Mouse (Mus musculus): ENCODE data around the gene Ascl5.
A peak's percentile ranks its signal among the peaks of the same experiment; 100 is the strongest.

Gene Ascl5

GRCm38 (mm10) chr1:136051465-136051864, 861 bp downstream of the Ascl5 start:
- peak; percentile 81 to 83 for DNase-seq

- DNase-seq: no peak
These were observed 1.9 kb downstream of the Ascl5 start, which contains the start of gene Cacna1s for GRCm38 (mm10) chr1:136052547-136052946. Cacna1s (plus strand) TSS chr1:136052750.

DNA sequence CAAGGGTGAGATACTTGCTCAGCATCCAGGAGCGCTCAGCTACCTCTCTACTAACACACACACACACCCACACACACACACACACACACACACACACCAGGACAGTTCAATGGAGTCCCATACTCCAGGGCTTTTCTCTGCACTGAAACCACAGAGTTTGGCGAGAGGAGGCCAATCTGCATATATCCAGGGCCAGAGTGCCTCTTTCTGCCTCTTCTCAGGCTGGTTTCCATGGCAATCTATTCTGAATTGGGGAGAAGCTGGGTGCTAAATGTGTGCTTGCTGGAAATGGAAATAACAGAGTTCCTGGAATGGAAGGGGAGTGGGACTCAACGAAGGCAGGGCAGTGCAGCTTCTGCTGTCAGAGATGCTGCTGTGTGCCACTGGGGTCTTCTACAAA, 5.2 kb downstream of the Ascl5 start:
- DNase-seq: no peak

DNA sequence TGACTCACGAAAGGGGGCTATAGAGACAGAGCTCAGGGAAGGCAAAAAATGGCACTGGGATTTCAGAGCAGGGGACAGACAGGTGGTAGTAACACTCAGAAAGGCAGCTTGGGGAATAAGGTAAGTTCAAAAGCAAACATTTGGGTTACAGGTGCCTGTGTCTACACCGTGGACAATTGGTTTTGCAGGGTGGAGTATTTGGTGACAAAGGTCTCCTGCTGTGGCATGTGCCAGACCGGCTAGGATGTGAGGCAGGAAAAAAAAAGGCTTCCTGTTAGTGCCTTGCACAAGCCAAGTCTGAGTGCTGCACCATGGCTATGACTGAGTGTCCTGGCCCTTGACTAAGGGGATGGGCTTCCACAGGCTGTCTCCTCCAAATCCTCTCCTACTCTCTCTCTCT, 8.0 kb downstream of the Ascl5 start:
- no peak for DNase-seq

GRCm38 (mm10) chr1:136061041-136061789, 10.6 kb downstream of the Ascl5 start:
- DNase-seq: peak; percentile 66 to 87

GRCm38 (mm10) chr1:136061790-136062141, 11.2 kb downstream of the Ascl5 start:
- DNase-seq: no peak

DNA sequence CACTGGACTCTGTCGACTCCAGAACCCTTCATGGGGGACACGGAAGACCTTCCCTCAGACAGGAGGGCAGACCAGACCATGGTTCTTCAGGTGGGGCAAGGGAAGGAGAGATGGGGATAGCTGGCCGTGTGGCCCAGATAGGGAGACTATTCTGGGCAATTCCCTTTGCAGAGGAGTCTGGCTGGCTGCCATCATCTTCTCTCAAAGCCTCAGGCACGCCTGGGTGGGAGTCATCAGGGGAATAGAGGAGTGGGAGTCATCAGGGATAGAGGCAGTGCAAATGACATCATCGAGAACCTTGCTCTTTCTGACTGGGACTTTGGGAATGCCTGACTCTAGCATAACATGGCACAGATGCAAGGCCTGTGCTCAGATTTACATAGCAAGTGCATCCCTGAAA, 13.4 kb downstream of the Ascl5 start:
- no peak for DNase-seq

DNA sequence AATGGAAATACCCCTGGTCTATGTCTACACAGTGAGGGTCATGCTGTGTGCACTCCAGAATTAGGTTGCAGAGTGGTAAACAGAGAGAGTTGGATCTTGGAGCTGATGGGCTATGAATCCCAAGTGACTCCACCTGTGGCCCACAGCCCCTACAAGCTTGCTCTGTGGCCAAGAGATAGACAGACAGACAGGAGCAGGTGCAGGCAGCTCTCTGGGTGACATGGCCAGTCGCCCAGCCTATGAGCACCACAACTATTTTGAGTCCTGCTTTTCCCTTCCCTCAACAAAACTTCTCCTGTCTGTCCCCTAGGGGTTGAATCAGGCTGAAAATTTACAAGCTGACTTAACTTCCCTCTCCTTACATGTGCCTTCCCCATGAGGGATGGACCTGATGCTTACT, 16.0 kb downstream of the Ascl5 start:
- DNase-seq: no peak

GRCm38 (mm10) chr1:136067579-136067978, 17.0 kb downstream of the Ascl5 start:
- DNase-seq: no peak

GRCm38 (mm10) chr1:136076086-136076485, 25.5 kb downstream of the Ascl5 start:
- peak; percentile 61 to 74 for DNase-seq

DNA sequence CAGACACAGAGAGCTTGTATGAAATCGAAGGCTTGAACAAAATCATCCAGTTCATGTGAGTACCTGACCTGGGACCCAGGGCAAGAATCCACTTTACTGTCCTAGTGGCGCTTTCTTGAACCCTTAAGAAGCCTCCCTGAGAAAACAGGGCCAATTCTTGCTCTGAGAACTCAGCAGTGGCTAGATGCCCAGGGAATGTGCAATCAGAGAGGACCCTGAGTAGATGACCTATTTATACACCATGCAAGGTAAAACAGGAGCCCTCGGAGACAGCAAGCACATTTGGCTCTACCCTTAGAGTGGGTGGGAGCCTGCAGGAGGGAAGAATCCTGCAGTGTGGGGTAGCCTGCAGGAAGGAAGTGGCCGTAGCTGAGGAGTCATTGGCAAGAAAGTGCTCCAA, 27.1 kb downstream of the Ascl5 start:
- DNase-seq: no peak

DNA sequence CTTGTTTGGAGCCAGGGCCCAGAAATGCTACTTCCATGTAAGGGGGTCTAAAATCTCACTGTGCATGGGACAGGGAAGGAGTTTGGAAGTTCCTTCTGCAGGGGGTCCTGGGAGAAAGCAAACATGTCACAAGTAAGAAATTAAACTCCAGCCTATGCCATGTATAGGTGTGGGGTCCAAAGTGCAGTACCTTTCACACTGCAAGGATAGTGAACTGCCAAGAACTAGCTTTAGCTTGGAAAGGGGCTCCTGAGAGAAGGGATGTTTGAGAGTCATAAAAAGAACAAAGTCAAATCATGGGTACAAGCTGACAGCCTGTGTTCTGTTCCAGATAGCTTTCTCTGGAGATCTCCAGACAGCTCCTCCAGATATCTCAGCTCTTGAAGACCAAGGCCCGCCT, 30.6 kb downstream of the Ascl5 start:
- DNase-seq: no peak

DNA sequence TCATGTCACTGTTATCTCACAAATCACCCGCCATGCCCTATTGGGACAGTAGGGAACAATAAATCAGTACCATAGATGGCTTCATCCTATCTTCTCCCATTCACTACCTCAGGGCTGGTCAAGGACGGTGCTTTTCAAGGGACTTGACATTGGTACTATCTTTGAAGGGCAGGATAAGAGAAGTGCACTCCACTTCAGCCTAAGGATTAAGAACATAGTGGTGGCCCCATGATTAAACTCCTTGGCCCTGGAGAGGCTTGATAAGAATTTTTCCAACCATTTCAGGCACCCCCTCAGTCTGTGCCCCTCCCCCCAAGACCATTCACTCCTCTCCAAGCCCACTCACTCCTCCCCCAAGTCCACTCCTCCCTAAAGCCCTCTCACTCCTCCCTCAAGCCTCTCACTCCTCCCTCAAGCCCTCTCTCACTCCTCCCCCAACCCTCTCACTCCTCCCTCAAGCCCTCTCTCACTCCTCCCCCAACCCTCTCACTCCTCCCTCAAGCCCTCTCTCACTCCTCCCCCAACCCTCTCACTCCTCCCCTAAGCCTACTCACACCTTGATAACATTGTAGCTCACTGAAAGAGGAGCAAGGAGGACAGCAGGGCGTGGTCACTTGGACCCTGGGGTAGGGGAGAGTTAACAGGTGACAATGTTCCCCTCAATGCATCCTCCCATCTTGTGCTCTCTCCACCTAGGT, 35.5 kb downstream of the Ascl5 start:
- DNase-seq: no peak

DNA sequence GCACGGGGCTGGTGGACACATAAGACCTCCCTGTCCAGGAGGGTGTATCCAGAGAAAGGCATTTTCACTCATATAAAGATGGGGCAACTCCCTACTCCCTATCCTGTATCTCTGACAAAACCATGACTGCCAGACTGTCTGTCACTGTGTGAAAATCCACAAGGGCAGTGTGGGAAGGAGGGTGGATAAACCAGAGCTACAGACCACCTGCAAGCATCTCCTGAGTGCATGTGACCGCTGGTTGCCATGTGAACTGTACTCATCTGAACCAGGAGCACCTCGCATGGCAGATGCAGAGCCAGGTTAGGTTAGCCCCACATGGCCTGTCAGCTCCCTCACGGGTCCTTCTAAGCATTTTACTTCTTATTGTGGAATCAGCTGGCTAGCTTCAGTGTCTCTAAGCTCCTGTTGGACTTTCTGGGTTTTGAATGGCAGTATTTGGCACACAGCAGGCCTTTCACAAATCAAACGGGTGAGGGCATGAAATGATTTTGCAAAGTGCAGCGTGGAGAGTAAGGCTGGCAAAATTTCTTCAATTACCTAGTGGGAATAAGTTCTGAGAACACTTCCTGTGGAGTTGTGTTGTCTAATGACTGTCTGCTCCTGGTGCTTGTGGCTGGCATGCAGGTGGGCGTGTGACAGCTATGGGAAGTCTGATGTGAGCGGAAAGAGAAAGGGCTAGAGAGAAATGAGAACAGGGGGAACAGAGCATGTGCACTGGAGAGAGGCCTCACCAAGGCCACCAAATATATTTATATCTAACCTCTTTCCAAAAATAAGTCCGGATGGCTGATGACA, 39.0 kb downstream of the Ascl5 start:
- DNase-seq: no peak

DNA sequence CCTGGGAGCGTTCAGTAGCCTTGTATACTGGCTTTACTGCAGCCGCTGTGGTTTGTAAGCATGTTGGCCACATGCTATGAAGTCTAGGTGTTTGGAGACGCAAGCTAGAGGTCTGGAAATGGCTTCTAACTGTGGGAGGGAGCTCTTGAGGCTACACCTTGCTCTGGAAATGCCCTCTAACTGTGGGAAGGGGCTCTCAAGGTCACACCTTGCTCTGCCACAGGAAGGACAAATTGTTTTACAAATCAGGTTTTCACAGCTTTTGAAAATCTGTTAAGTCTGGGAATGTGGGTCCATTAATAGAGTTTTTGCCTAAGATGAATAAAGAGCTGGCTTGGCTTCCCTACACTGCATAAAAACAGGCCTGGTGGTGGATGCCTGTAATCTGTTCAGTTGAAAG, 43.1 kb downstream of the Ascl5 start:
- DNase-seq: no peak

GRCm38 (mm10) chr1:136094807-136095206, 44.2 kb downstream of the Ascl5 start:
- DNase-seq: no peak
